Mouse (Mus musculus) hindbrain, embryonic 12.5 days (tissue): ENCODE data around the gene Polm. TPM values are rescaled to one million over a fixed set of nuclear protein-coding genes. Genes with fewer than 3 reads are reported as not detected.

Experiments
- ATAC-seq: fragments of 200-750 bp; cut with Nextera tagmentation; 2 replicates; pipeline ENCODE4 v1.8.0; 2017; ENCODE audit warnings: moderate TSS enrichment; ENCODE audit not compliant: low FRiP score
- H3K27ac ChIP-seq: fragments of 300-500 bp; sonication (generic); 2 replicates; pipeline ENCODE4 v1.5.1; 2016; ENCODE audit warnings: mild to moderate bottlenecking
- H3K27me3 ChIP-seq: fragments of 300-500 bp; sonication (generic); 2 replicates; pipeline ENCODE4 v1.6.1; 2016; ENCODE audit warnings: mild to moderate bottlenecking
- H3K36me3 ChIP-seq: fragments of 300-500 bp; sonication (generic); 2 replicates; pipeline ENCODE4 v1.6.1; 2016; ENCODE audit warnings: mild to moderate bottlenecking
- H3K4me1 ChIP-seq: fragments of 300-500 bp; sonication (generic); 2 replicates; pipeline ENCODE4 v1.6.1; 2016
- H3K4me2 ChIP-seq: fragments of 300-500 bp; sonication (generic); replicated peaks from 2 replicates; pipeline ENCODE4 v1.6.1; 2016; ENCODE audit warnings: mild to moderate bottlenecking
- H3K4me3 ChIP-seq: fragments of 300-500 bp; sonication (generic); 2 replicates; pipeline ENCODE4 v1.5.1; 2016; ENCODE audit warnings: mild to moderate bottlenecking
- H3K9ac ChIP-seq: fragments of 300-500 bp; sonication (generic); 2 replicates; pipeline ENCODE4 v1.6.1; 2016; ENCODE audit warnings: mild to moderate bottlenecking, moderate library complexity
- H3K9me3 ChIP-seq: fragments of 300-500 bp; sonication (generic); replicated peaks from 2 replicates; pipeline ENCODE4 v1.6.1; 2016; ENCODE audit warnings: mild to moderate bottlenecking
- WGBS: fragments of 180-500 bp; shearing (Covaris S2); methylation state at CpG from one replicate; pipeline ENCODE4 v1.1.7; 2016; 5-methylcytosine and 5-hydroxymethylcytosine counted together
- polyA plus RNA-seq: library from polyadenylated mRNA; unstranded; fragments of >200 nt; fragmentation: Nextera tagmentation; extraction: Ambion mirVana; gene quantifications from 2 replicates; pipeline ENCODE4 v1.2.1, GENCODE M21; 2016

Gene Polm
- polyA plus RNA-seq, 1 experiment from 2014 or later: 8.5 TPM

DNA sequence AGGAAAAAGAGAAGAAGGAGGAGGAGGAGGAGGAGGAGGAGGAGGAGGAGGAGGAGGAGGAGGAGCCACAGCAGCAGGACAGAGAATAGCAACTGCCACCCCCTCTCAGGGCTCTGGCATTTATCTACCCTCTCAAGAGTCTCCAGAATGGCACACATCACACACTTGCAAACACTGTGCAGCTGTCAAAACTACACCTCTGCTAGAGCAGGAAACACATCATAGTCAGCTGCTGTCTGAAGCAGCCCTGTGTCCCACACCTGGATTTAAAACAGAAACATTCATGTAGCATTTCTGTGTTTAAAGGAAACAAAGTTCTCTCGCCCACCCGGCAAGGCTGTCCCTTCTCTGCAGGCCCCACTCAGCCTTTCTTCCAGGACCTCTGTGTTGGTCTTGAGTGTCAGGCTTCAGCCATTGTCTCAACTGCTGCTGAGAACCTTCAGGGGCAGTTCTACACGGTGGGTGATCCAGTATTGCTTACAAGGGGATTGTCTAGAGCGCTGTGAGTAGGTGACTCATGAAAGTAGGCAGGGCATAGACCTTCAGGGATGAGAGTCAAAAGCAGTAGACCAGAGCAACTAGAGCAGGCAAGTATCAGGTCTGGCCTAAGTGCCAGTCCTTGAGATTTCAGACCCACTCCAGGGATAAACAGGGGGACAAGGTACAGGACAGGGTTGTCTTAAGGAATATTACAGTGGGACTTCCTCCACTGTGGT, 13.4 kb upstream of the Polm start:
- H3K9ac ChIP-seq: no peak overlapping the region
- no peak overlapping the region for H3K4me3 ChIP-seq
- no peak for ATAC-seq
- H3K27ac ChIP-seq: no peak overlapping the region
- H3K36me3 ChIP-seq: no peaks in the 10 kb centered on the region
- H3K27me3 ChIP-seq: no peaks in the 10 kb centered on the region
- no peaks in the 10 kb centered on the region for H3K9me3 ChIP-seq
- peaks cover 12% of the 10 kb centered on the region for H3K4me1 ChIP-seq
- H3K4me2 ChIP-seq: no peak overlapping the region
- 54% methylated on average over 4 of the region's 4 CpGs for WGBS

DNA sequence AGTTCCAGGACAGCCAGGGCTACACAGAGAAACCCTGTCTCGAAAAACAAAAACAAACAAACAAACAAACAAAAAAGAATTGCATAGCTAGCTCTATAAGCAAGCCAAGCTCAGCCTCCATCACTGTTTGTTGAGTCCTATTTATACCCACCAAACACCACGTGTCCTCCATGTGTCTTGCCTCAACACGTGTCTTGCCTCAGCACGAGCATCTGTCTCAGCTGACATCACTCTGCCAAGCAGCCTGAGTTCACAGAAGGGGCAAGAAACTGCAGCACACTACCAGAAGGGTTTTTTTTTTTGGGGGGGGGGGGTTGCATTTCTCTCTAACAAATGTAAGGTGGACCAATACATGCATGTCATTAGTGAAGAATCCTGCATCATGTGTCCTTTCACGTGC, 12.6 kb upstream of the Polm start:
- 74% methylated on average over 5 of the region's 5 CpGs for WGBS
- H3K4me2 ChIP-seq: no peak overlapping the region
- no peak for ATAC-seq
- no peaks in the 10 kb centered on the region for H3K36me3 ChIP-seq
- peaks cover 8% of the 10 kb centered on the region for H3K4me1 ChIP-seq
- no peak overlapping the region for H3K9ac ChIP-seq
- no peak overlapping the region for H3K4me3 ChIP-seq
- H3K27me3 ChIP-seq: no peaks in the 10 kb centered on the region
- H3K27ac ChIP-seq: no peak overlapping the region
- no peaks in the 10 kb centered on the region for H3K9me3 ChIP-seq

DNA sequence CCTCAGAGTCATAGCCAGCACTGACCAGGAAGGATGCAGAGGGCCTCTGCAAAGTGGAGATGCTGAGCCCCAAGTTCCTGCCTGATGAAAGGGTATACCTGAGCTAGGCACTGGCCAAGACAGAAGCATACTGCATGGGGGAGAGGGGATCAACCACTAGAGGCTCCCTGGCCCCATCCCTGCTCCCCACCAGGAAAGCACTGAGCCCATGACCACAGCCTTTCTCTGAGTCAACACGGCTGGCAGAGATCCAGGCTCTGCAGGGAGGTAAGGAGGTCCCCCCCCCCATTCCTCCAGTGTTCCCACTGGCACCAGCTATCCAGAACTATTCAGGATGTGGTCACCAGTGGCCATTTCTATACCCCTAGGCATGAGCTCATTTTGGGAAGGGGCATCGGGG, 11.5 kb upstream of the Polm start:
- Histone ChIP-seq H3K4me1 (peaks cover 8% of the 10 kb centered on the region), H3K27me3 (no peaks in the 10 kb centered on the region), H3K9ac (no peak overlapping the region), H3K4me2 (no peak overlapping the region), H3K27ac (no peak overlapping the region), H3K9me3 (no peaks in the 10 kb centered on the region), H3K4me3 (no peak overlapping the region), H3K36me3 (no peaks in the 10 kb centered on the region)
- 79% methylated on average over 2 of the region's 2 CpGs for WGBS
- no peak for ATAC-seq

DNA sequence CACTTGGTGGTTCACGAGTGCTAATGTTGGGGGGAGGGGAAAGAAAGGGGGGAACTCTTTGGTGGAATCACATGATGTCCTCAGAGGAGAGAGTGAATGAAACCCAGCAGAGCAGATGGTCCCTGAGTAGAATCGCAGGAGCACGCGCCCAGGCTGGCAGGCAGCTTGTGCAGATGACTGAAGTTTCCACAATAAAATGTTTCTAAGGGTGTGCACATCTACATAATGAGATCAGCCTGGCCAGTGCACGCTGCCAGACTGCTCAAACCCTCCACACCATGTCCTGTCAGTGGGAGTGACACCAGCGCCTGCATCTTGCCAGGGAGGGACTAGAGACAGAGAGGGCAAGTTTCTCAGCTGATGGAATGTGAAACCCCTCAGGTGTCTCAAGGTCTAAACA, 10.9 kb upstream of the Polm start:
- Histone ChIP-seq H3K27ac (no peak overlapping the region), H3K27me3 (no peaks in the 10 kb centered on the region), H3K4me3 (no peak overlapping the region), H3K9ac (no peak overlapping the region), H3K36me3 (no peaks in the 10 kb centered on the region), H3K4me1 (peaks cover 8% of the 10 kb centered on the region), H3K9me3 (no peaks in the 10 kb centered on the region), H3K4me2 (no peak overlapping the region)
- ATAC-seq: no peak
- WGBS: 57% methylated on average over 6 of the region's 6 CpGs

- Histone ChIP-seq H3K36me3 (no peaks in the 10 kb centered on the region), H3K27me3 (no peaks in the 10 kb centered on the region), H3K9me3 (no peaks in the 10 kb centered on the region), H3K4me3 (no peak overlapping the region), H3K27ac (no peak overlapping the region), H3K4me1 (peaks cover 8% of the 10 kb centered on the region), H3K4me2 (no peak overlapping the region), H3K9ac (no peak overlapping the region)
- WGBS: 70% methylated on average over 7 of the region's 7 CpGs
- no peak for ATAC-seq
Observed at GRCm38 (mm10) chr11:5846639-5847345, 9.0 kb upstream of the Polm start.

- no peaks in the 10 kb centered on the region for H3K27me3 ChIP-seq
- no peak overlapping the region for H3K4me3 ChIP-seq
- WGBS: 83% methylated on average over 3 of the region's 3 CpGs
- H3K27ac ChIP-seq: no peak overlapping the region
- no peak for ATAC-seq
- H3K4me1 ChIP-seq: no peaks in the 10 kb centered on the region
- H3K9me3 ChIP-seq: no peaks in the 10 kb centered on the region
- H3K9ac ChIP-seq: no peak overlapping the region
- no peak overlapping the region for H3K4me2 ChIP-seq
- H3K36me3 ChIP-seq: no peaks in the 10 kb centered on the region
Observed at GRCm38 (mm10) chr11:5843131-5843530, 5.3 kb upstream of the Polm start.

- no peak for ATAC-seq
- no peak overlapping the region for H3K4me3 ChIP-seq
Observed at GRCm38 (mm10) chr11:5841751-5842150, 3.9 kb upstream of the Polm start.

GRCm38 (mm10) chr11:5840346-5840745, 2.5 kb upstream of the Polm start:
- H3K4me3 ChIP-seq: no peak overlapping the region
- H3K36me3 ChIP-seq: 0 out of 2 replicates have a peak, but pooled peaks cover under 1% of the 10 kb centered on the region
- 75% methylated on average over 7 of the region's 7 CpGs for WGBS
- no peak overlapping the region for H3K9ac ChIP-seq
- no peaks in the 10 kb centered on the region for H3K9me3 ChIP-seq
- no peak overlapping the region for H3K27ac ChIP-seq
- no peak overlapping the region for H3K4me2 ChIP-seq
- no peaks in the 10 kb centered on the region for H3K27me3 ChIP-seq
- H3K4me1 ChIP-seq: peaks cover 8% of the 10 kb centered on the region
- no peak for ATAC-seq

More at GRCm38 (mm10) chr11:5841751-5842150, 3.9 kb upstream of the Polm start:
- peaks cover 5% of the 10 kb centered on the region for H3K4me1 ChIP-seq
- no peaks in the 10 kb centered on the region for H3K9me3 ChIP-seq
- H3K36me3 ChIP-seq: no peaks in the 10 kb centered on the region
- 90% methylated on average over 2 of the region's 2 CpGs for WGBS
- H3K4me2 ChIP-seq: no peak overlapping the region
- no peak overlapping the region for H3K9ac ChIP-seq
- H3K27me3 ChIP-seq: no peaks in the 10 kb centered on the region
- H3K27ac ChIP-seq: no peak overlapping the region

- no peaks in the 10 kb centered on the region for H3K27me3 ChIP-seq
- H3K27ac ChIP-seq: no peak overlapping the region
- H3K4me3 ChIP-seq: no peak overlapping the region
- no peak overlapping the region for H3K9ac ChIP-seq
- H3K9me3 ChIP-seq: no peaks in the 10 kb centered on the region
- WGBS: 58% methylated on average over 1 of the region's 1 CpGs
- ATAC-seq: no peak
- H3K4me1 ChIP-seq: peaks cover 8% of the 10 kb centered on the region
- no peak overlapping the region for H3K4me2 ChIP-seq
- peaks cover 30% of the 10 kb centered on the region for H3K36me3 ChIP-seq
Observed at GRCm38 (mm10) chr11:5836126-5836525, 1.7 kb downstream of the Polm start.

DNA sequence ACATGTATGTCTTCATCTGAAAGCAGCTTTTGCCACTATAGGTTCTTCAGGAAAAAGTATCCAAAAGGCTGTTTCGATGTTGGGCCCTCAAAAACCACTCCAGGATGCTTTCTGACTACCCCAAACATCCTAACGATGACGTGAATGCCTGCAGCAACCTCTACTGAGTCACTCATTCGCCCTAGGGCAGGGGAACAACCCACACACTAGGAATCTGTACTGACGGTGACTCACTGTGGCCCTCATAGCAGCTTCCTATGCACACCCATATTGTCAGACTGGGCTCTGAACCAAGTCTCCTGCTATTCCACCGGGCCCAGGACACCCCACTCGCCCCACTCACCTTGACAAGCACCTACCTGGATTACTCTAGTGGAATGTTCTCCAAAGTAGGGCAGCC, 2.8 kb downstream of the Polm start:
- Histone ChIP-seq H3K9ac (no peak overlapping the region), H3K27ac (no peak overlapping the region), H3K9me3 (no peaks in the 10 kb centered on the region), H3K27me3 (no peaks in the 10 kb centered on the region), H3K4me1 (peaks cover 8% of the 10 kb centered on the region), H3K36me3 (peaks cover 37% of the 10 kb centered on the region), H3K4me2 (no peak overlapping the region), H3K4me3 (no peak overlapping the region)
- no peak for ATAC-seq
- WGBS: 88% methylated on average over 7 of the region's 7 CpGs

DNA sequence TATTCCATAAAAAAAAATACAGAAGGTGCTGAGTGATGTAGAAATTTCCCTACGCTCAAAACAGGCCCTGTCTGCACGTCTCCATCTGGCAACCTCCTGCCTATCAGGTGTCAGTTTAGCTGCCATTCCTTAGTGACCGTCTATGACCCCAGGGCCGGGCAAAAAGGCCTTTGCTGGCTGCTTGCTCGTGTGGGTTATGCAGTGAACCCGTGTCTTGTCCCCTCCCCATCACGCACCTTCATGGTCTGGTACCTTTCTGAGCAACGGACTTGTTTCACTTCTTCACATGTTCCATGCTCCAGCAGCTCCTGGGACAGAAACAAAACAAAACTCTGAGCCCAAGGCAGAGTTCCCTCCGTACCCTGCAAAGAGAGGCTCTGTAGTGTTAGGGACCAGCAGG, 3.3 kb downstream of the Polm start:
- H3K9ac ChIP-seq: no peak overlapping the region
- ATAC-seq: no peak
- H3K9me3 ChIP-seq: no peaks in the 10 kb centered on the region
- peaks cover 42% of the 10 kb centered on the region for H3K36me3 ChIP-seq
- H3K4me2 ChIP-seq: no peak overlapping the region
- H3K4me3 ChIP-seq: no peak overlapping the region
- no peaks in the 10 kb centered on the region for H3K27me3 ChIP-seq
- WGBS: 81% methylated on average over 9 of the region's 9 CpGs
- H3K4me1 ChIP-seq: peaks cover 8% of the 10 kb centered on the region
- H3K27ac ChIP-seq: no peak overlapping the region

GRCm38 (mm10) chr11:5829327-5829726, 8.5 kb downstream of the Polm start:
- 92% methylated on average over 12 of the region's 12 CpGs for WGBS
- H3K4me3 ChIP-seq: no peak overlapping the region
- H3K27ac ChIP-seq: no peak overlapping the region
- H3K9ac ChIP-seq: no peak overlapping the region
- ATAC-seq: no peak
- no peak overlapping the region for H3K4me2 ChIP-seq
- H3K4me1 ChIP-seq: no peaks in the 10 kb centered on the region
- no peaks in the 10 kb centered on the region for H3K9me3 ChIP-seq
- no peaks in the 10 kb centered on the region for H3K27me3 ChIP-seq
- peaks cover 50% of the 10 kb centered on the region for H3K36me3 ChIP-seq
